Mouse (Mus musculus): ENCODE data around the gene Ctnna3. TPM values are rescaled to one million over a fixed set of nuclear protein-coding genes. Genes with fewer than 3 reads are reported as not detected.

Gene Ctnna3
- total and polyA plus RNA-seq, 3 experiments = not detected

DNA sequence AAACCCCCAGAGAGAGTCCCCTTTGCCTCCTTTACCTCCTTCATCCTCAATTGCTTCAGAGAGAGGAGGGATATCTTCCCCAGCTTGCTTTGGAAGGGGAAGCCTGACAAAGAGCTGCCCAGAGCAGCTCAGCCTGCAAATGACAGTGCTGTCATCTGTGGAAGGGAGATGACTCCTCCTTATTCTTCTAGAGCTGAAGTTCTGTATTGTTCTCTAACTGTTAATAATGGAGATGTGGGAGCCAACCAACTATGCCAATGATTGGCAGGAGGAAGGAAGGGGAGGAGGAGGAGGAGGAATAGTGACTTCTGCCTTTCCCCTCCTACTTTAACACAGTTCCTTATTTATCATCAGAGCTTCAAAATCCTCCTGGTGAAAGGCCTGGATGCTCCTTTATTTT lies 875.9 kb downstream of the Ctnna3 start:
- TF ChIP-seq MXI1 (IDR thresholded peaks at IDR 0.05; ENCODE audit: low read depth, low read length) (no peak), BHLHE40 (IDR thresholded peaks at IDR 0.05; ENCODE audit: borderline replicate concordance, low read depth, low read length) (no peak), NELFE (IDR thresholded peaks at IDR 0.05; ENCODE audit: low read depth, low read length) (no peak), USF1 (IDR thresholded peaks at IDR 0.05; ENCODE audit: low read depth, low read length) (no peak), JUND (IDR thresholded peaks at IDR 0.05; ENCODE audit: low read depth, low read length) (no peak), USF2 (IDR thresholded peaks at IDR 0.05; ENCODE audit: borderline replicate concordance in 1 of 2, insufficient read depth in 1 of 2, low read depth in 1 of 2, low read length in 2 of 2) (no peak)
- Histone ChIP-seq H3K27ac (ENCODE audit: control insufficient read depth, low read depth, low read length) (no peak overlapping the region), H3K9me3 (replicated peaks; ENCODE audit: insufficient read depth, low read length) (no peaks in the 10 kb centered on the region), H3K9ac (ENCODE audit: control insufficient read depth, low read depth, low read length, poor library complexity, severe bottlenecking) (no peak overlapping the region), H3K36me3 (ENCODE audit: control insufficient read depth in 1 of 2, insufficient read depth in 2 of 2, low read length in 2 of 2) (no peaks in the 10 kb centered on the region), H3K79me2 (ENCODE audit: control insufficient read depth, insufficient read depth, low read length, poor library complexity) (no peaks in the 10 kb centered on the region), H3K27me3 (ENCODE audit: control insufficient read depth in 1 of 2, insufficient read depth in 2 of 2, low read length in 2 of 2) (no peaks in the 10 kb centered on the region), H3K4me3 (ENCODE audit: control insufficient read depth in 1 of 2, insufficient read depth in 1 of 2, low read depth in 2 of 2, low read length in 2 of 2) (no peak overlapping the region), H3K4me1 (ENCODE audit: control insufficient read depth in 1 of 2, insufficient read depth in 2 of 2, low read length in 2 of 2) (no peaks in the 10 kb centered on the region)
- no peak for DNase-seq (ENCODE audit: low read depth, low spot score)

DNA sequence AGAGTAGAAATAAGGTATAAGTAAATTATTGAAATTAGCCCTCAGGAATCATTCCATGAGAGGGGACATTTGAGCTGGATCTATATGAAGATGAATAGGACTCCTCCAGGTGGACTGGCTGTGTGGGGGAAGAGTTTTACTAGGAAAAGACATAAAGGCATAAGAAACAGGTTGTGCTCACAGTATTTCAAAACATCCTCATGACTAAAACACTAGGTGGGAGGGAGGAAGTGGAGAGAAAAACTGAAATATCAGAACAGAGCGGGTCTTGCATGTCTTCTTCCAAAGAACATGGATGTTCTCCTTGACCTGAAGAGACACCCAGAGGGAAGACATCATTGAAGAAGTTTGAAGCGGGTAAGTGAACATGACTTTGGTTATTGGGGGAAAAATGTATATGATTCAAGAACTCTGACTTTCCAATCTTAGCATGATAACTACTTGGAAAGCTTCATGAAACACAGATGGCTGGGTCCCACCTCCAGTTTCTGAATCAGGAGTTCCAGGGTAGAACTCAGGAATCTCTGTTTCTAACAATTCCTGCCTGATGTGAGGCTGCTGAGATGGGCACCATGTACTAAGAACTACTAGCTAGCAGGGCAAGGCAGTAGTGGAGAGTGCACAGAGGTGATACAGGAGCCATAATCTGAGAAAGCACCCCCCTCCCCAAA lies 881.9 kb downstream of the Ctnna3 start:
- Histone ChIP-seq H3K79me2 (ENCODE audit: control insufficient read depth, insufficient read depth, low read length, poor library complexity) (no peaks in the 10 kb centered on the region), H3K9me3 (replicated peaks; ENCODE audit: insufficient read depth, low read length) (no peaks in the 10 kb centered on the region)
- TF ChIP-seq ELF1 (IDR thresholded peaks at IDR 0.05; ENCODE audit: low read depth, low read length) (no peak), POLR2AphosphoS5 (IDR thresholded peaks at IDR 0.05; ENCODE audit: borderline replicate concordance, low read depth, low read length) (no peak), HCFC1 (IDR thresholded peaks at IDR 0.05; ENCODE audit: low read depth, low read length) (no peak), RAD21 (IDR thresholded peaks at IDR 0.05; ENCODE audit: low read depth, low read length) (no peak), KAT2A (conservative IDR thresholded peaks at IDR 0.05; ENCODE audit: low read depth, low read length) (no peak), USF2 (IDR thresholded peaks at IDR 0.05; ENCODE audit: borderline replicate concordance in 1 of 2, insufficient read depth in 1 of 2, low read depth in 1 of 2, low read length in 2 of 2) (no peak), ZNF384 (IDR thresholded peaks at IDR 0.05; ENCODE audit: low read depth, low read length) (no peak), POLR2AphosphoS2 (IDR thresholded peaks at IDR 0.05; ENCODE audit: low read length) (no peak), UBTF (IDR thresholded peaks at IDR 0.05; ENCODE audit: borderline replicate concordance, insufficient read depth, low read depth, low read length) (no peak), SIN3A (IDR thresholded peaks at IDR 0.05; ENCODE audit: low read length) (no peak), USF1 (IDR thresholded peaks at IDR 0.05; ENCODE audit: low read depth, low read length) (no peak), EP300 (IDR thresholded peaks at IDR 0.05; ENCODE audit: low read depth in 1 of 2, low read length in 2 of 2) (no peak), ZC3H11A (IDR thresholded peaks at IDR 0.05; ENCODE audit: low read depth, low read length) (no peak), POLR2A (IDR thresholded peaks at IDR 0.05; ENCODE audit: control insufficient read depth in 1 of 2, insufficient read depth in 1 of 2, low read depth in 1 of 2, low read length in 2 of 2, poor library complexity in 1 of 2) (no peak), GABPA (IDR thresholded peaks at IDR 0.05; ENCODE audit: low read depth, low read length) (no peak), MAZ (IDR thresholded peaks at IDR 0.05; ENCODE audit: low read depth, low read length) (no peak), TBP (IDR thresholded peaks at IDR 0.05; ENCODE audit: low read depth, low read length) (no peak)

More for the DNA sequence above, 881.9 kb downstream of the Ctnna3 start:
- no peaks in the 10 kb centered on the region for H3K27me3 ChIP-seq (ENCODE audit: control insufficient read depth in 1 of 2, insufficient read depth in 2 of 2, low read length in 2 of 2)
- no peak overlapping the region for H3K4me3 ChIP-seq (ENCODE audit: control insufficient read depth in 1 of 2, insufficient read depth in 1 of 2, low read depth in 2 of 2, low read length in 2 of 2)
- H3K36me3 ChIP-seq (ENCODE audit: control insufficient read depth in 1 of 2, insufficient read depth in 2 of 2, low read length in 2 of 2) = no peaks in the 10 kb centered on the region
- H3K9ac ChIP-seq (ENCODE audit: control insufficient read depth, low read depth, low read length, poor library complexity, severe bottlenecking) = no peak overlapping the region
- H3K27ac ChIP-seq (ENCODE audit: control insufficient read depth, low read depth, low read length) = no peak overlapping the region
- no peak for DNase-seq (ENCODE audit: low read depth, low spot score)
- no peaks in the 10 kb centered on the region for H3K4me1 ChIP-seq (ENCODE audit: control insufficient read depth in 1 of 2, insufficient read depth in 2 of 2, low read length in 2 of 2)
